Mouse (Mus musculus) left cerebral cortex, adult 2 months (tissue): ENCODE measurements at regions not wholly inside any gene's neighbourhood (a gene's known extent, or its start where the extent isn't known, plus 50 kb on each side); places are given as distances from the start of the nearest gene placed in this dataset.

Source experiments
- DNase-seq, 2 experiments: peaks; one replicate each; pipeline ENCODE4 v3.0.0; 2021 to 2022; ENCODE audit warnings: low spot score in 2 of 2, mixed read lengths in 1 of 2; ENCODE audit errors: extremely low spot score in 1 of 2
- H3K27ac ChIP-seq: fragments of 200-600 bp; 2 replicates; pipeline ENCODE4 v1.8.1; 2022
- H3K4me3 ChIP-seq: fragments of 200-600 bp; 2 replicates; pipeline ENCODE4 v1.8.1; 2022
- CTCF ChIP-seq: fragments of 200-600 bp; IDR thresholded peaks from 2 replicates; pipeline ENCODE4 v1.8.1; 2022; ENCODE audit warnings: antibody characterized with exemption, mild to moderate bottlenecking, moderate library complexity
- intact Hi-C: fragments of 180-260 bp; cut with DNase I; formaldehyde crosslinking; loops from one replicate; pipeline ENCODE4 v1.15.1; 2025

- no peak for DNase-seq
- intact Hi-C loops, result no loop called here
- no peak overlapping the region for H3K4me3 ChIP-seq
- no peak overlapping the region for H3K27ac ChIP-seq
- TF ChIP-seq CTCF, result no peak
These were observed 57.0 kb downstream of the Rgs2 start for GRCm38 (mm10) chr1:143946933-143947332.

- DNase-seq, result peak in 1 of 2 experiments; percentile 26
- no peak overlapping the region for H3K4me3 ChIP-seq
- intact Hi-C loops, result loop anchor here (5.0 kb wide), 1 partner anchor 61 kb away; the partner anchor contains the start of gene Rgs2
- TF ChIP-seq CTCF, result no peak
- no peak overlapping the region for H3K27ac ChIP-seq
These were observed 62.5 kb downstream of the Rgs2 start for GRCm38 (mm10) chr1:143941465-143941864.

DNA sequence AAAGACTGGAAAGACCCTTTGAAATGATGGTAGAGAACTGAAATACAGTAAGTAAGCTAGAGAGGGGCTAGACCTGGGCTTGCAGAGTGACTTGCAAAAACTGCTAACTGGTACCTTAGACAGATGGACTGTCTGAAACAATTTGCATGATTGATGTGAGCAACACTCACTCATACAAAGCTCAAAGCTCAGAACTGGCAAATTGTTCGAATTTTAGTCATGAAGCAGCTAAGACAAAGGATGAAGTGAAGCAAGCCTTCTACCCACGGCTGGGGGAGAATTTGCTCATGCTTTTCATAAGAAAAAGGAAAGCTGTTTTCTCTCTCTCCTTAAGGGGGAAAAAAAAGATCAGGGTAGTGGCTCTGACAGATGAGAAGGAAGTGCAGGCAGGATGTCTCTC lies 64.5 kb downstream of the Rgs2 start:
- Histone ChIP-seq H3K4me3 (no peak overlapping the region), H3K27ac (no peak overlapping the region; the same call in 1 of the 2 replicates)
- no peak for TF ChIP-seq CTCF
- no peak for DNase-seq
- intact Hi-C loops, result no loop called here

- peak in 1 of 2 experiments; percentile 17 for DNase-seq
- TF ChIP-seq CTCF, result no peak
- Histone ChIP-seq H3K27ac (no peak overlapping the region), H3K4me3 (no peak overlapping the region)
- intact Hi-C loops, result no loop called here
These were observed 65.4 kb downstream of the Rgs2 start for GRCm38 (mm10) chr1:143938569-143938968.

DNA sequence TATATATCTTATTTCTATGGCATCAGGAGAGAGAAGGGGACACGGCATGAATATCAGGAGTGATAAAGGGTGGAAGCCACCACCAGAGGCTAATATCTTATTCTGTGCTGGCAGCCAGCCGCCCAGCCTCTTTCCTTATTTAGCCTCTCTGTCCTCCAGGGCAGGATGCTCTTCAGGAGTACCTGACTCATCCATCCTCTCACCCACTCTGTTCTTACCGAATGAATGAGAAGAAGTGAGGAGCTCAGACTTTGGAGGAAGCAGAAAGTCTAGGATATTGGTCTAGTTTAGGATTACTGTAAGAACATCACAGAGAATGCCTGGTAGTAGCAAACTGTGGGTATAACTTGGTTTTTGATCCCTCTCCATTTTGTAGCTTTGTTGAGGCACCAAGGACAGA lies 73.2 kb downstream of the Rgs2 start:
- Histone ChIP-seq H3K27ac (no peak overlapping the region), H3K4me3 (no peak overlapping the region)
- no peak for DNase-seq
- intact Hi-C loops, result no loop called here
- no peak for TF ChIP-seq CTCF

DNA sequence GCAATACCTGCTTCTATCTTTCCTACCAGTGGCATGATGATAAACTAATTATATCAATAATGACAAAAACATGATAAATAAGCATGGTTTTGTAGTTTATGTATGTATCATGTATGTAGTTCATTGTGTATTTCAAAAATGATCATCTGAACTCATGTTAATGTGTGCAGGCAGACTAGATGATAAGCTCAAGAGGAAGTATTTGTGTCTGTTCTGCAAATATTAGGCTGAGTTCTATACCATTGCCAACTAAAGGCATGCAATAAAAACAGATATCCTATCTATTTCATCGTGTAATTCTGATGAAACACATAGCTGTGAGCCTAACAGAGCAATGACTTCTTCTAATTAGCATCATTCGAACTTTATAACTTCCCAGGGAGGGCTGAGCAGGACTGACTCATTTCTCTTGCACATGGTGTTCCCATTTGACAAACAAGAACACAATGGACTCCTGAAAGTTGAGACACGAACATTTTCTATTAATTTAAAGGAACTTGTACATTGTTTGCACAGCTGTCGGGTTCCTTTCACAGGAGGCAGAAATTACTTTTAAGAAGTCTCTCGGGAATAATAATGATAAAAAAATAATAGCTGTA lies 74.3 kb downstream of the Rgs2 start:
- DNase-seq, result no peak
- TF ChIP-seq CTCF, result no peak
- H3K4me3 ChIP-seq, result no peak overlapping the region
- no peak overlapping the region for H3K27ac ChIP-seq
- intact Hi-C loops, result no loop called here

DNA sequence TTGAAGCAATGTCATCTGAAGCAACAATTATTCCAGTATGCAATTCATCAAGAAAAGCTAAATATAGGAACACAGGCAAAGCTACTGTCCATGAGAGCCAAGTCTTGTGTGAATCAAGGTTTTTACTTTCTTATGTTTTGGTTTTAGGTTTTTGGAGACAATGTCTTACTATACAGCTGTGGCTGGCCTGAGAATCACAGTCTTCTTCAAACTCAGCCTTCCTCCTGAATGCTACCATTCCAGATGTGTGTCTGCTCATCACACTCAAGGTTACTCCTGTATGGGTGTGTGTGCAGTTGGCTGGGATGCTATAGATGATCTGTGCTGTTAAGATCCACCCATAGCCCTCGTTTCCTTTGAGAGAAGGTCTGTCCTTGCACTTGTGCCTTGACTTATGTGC lies 81.5 kb downstream of the Rgs2 start:
- intact Hi-C loops, result no loop called here
- DNase-seq, result no peak

DNA sequence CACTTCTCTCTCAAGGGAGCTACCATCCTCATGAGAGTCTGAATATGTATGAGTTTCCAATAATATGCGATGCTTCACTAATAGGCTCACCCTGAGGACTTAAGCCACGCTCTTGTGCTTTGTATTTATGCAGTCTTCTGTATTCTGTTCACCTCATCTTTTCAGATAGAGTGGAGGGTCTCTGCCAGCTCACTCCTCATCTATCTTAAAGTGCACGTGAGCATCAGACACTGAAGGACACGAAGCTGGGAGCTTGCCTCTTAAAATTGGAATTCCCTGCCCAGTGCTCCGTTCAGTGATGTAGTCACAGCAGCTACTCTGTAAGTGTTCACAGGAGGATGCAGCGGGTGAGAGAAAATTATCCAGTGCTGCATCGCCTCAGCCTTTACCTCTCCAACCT lies 83.7 kb downstream of the Rgs2 start:
- Histone ChIP-seq H3K4me3 (no peak overlapping the region), H3K27ac (no peak overlapping the region)
- intact Hi-C loops, result no loop called here
- DNase-seq, result no peak
- TF ChIP-seq CTCF, result no peak

More for the DNA sequence above, 81.5 kb downstream of the Rgs2 start:
- Histone ChIP-seq H3K27ac (no peak overlapping the region), H3K4me3 (no peak overlapping the region)
- TF ChIP-seq CTCF, result no peak

DNA sequence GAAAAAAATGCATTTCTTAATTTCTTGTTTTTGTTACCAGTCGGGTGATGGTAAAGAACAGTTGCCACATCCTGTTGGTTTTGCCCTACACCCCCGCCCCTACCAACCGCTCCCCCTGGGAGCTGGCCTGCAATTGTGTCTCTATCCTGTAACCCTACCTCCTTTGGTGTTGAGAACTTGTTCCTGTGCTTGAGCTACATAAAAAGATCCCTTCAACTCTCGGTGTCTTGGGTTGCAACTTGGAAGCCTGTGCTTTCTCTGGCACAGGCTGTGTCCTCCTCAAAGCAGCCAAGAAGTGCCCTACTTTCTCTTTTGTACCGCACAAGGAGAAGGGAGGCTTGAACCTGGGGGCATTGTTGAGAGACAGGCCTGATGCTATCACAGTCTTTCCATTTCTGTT lies 85.0 kb downstream of the Rgs2 start:
- no peak for DNase-seq
- Histone ChIP-seq H3K4me3 (no peak overlapping the region), H3K27ac (no peak overlapping the region; the same call in 1 of the 2 replicates)
- TF ChIP-seq CTCF, result no peak
- intact Hi-C loops, result loop anchor here (5.0 kb wide), 2 partner anchors 87 to 102 kb away; no protein-coding TSS in a partner anchor

GRCm38 (mm10) chr1:143918146-143918774 lies 85.7 kb downstream of the Rgs2 start:
- no peak for TF ChIP-seq CTCF
- intact Hi-C loops, result loop anchor here (5.0 kb wide), 2 partner anchors 86 to 101 kb away; no protein-coding TSS in a partner anchor
- peak overlapping the region; percentile 50; the same call in 1 of the 2 replicates for H3K27ac ChIP-seq
- no peak for DNase-seq
- no peak overlapping the region for H3K4me3 ChIP-seq

- peak; percentile 29 to 46 for DNase-seq
- peak overlapping the region; percentile 58; the same call in 1 of the 2 replicates for H3K27ac ChIP-seq
- TF ChIP-seq CTCF, result no peak
- intact Hi-C loops, result loop anchor here (1.0 to 5.0 kb wide), 4 partner anchors 85 to 250 kb away; partner anchors contain the start of gene Rgs2
- no peak overlapping the region for H3K4me3 ChIP-seq
These were observed 86.3 kb downstream of the Rgs2 start for GRCm38 (mm10) chr1:143917623-143918022.

GRCm38 (mm10) chr1:143916587-143916986 lies 87.4 kb downstream of the Rgs2 start:
- no peak for DNase-seq
- Histone ChIP-seq H3K27ac (peak overlapping the region; percentile 58; the same call in 1 of the 2 replicates), H3K4me3 (no peak overlapping the region)
- intact Hi-C loops, result loop anchor here (2.0 to 5.0 kb wide), 3 partner anchors 84 to 99 kb away; partner anchors contain the start of gene Rgs2
- TF ChIP-seq CTCF, result no peak
